Mouse (Mus musculus) liver, adult 2 months (tissue): ENCODE data around the gene Avpr2.

Experiments used
- CTCF ChIP-seq: fragments of 200-500 bp; IDR thresholded peaks from 2 replicates; pipeline ENCODE4 v1.5.1; 2011; ENCODE audit warnings: low read depth, low read length, control low read depth
- POLR2A ChIP-seq: fragments of 200-500 bp; IDR thresholded peaks from 2 replicates; pipeline ENCODE4 v1.6.1; 2011; ENCODE audit warnings: low read length, control low read depth; ENCODE audit not compliant: insufficient read depth; ENCODE audit errors: extremely low read depth

DNA sequence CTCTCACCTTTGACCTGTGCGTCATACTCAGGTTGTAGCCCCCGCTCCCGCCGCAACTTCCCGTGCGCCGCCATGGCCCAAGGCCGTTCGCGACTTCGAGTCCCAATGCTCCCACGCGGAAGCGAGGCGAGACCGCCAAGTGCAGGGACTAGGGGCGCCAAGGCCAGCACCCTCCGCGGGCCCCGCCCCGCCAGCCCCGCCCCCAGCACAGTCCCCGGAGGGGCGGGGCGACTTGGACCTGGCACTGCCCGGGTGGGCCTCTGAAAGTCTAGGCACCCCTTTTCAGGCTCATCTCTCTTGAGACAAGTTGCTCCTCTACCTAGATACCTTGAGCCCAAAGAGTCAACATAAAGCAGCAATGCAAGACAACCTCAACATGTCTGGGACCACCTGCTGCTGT, 19.3 kb downstream of the Avpr2 start:
- TF ChIP-seq CTCF (no peak), POLR2A (no peak)
